Mouse (Mus musculus): Measurements from ENCODE around the gene Hebp1.

Hebp1 gene

DNA sequence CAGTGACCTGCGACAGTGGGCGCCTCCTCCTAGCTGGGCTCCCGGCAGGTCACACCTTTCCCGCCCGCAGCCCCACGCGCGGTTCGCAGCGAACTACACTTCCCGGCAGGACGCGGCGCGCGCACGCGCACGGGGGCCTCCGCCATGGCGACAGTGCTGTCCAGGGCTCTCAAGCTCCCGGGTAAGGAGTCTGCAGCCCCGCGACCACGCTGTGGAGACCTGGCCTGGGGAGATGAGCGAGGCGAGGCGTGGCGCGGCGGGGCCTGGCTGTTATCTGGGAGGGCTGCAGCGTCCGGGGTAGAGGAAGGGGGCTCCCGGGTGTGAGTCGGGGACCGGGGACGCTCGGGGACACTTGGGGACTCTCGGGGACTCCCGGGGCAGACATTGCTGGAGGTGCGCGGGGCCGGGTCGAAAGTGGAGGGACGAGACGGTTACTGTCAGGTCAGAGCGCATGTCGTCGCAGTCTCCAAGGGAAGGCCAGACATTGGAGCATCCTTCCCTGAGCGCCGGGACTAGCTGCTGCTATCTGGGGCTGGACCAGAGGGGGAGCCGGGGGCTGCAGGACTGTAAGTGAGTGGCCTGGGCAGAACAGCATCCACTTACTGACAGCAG is at the start of gene Hebp1, which contains the start of gene Fam234b:
Hebp1 (minus strand) TSS at position 102 of the 612 bp plus-strand sequence.
Fam234b (plus strand) TSS at position 57 of the 612 bp plus-strand sequence.
- peak; percentile 74 for DNase-seq (ENCODE audit: low read depth, low spot score)
- Histone ChIP-seq H3K36me3 (ENCODE audit: control insufficient read depth, insufficient read depth, low read length, poor library complexity, severe bottlenecking) (no peaks in the 10 kb centered on the region), H3K27me3 (ENCODE audit: control insufficient read depth, insufficient read depth, low read length, poor library complexity, severe bottlenecking) (no peaks in the 10 kb centered on the region)

DNA sequence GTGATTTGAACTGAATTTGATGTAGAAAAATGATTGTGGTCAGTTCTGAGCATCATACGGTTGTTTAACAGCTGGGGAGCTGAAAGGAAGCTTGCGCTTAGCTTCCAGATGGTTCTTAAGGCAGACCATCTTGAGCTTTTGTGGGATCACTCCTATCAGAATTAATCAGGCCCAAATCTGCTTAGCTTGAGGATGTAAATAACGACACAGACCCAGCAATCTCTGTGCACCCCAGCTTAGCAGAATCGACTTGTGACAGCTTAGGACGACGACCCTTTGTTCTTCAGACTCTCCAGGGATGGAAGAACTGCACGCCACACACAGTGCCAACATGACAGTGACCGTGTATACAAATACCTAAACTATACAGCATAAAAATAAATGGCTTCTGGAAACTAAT is 47.8 kb upstream of the Hebp1 start:
- no peaks in the 10 kb centered on the region for H3K36me3 ChIP-seq (ENCODE audit: control insufficient read depth, insufficient read depth, low read length, poor library complexity, severe bottlenecking)
- no peaks in the 10 kb centered on the region for H3K27me3 ChIP-seq (ENCODE audit: control insufficient read depth, insufficient read depth, low read length, poor library complexity, severe bottlenecking)
- no peak for DNase-seq (ENCODE audit: low read depth, low spot score)

DNA sequence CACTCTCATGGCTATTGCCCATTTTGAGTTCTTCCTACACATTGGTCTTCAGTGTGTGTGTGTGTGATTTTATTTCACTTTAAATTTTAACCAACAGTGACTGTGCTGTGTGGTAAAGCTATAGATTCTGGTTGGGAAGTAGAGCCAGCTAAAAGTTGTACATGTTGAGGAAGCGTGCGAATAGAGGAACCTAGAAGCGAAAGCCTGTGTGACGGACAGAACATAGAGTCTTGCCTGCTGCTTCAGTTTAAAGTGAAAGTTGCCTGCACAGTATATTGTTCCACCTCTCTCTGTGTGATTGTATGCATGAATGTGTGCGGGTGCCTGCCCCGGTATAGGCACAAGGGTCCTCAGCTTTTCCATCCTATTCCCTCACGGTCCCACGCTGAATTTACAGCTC is 42.5 kb upstream of the Hebp1 start:
- DNase-seq (ENCODE audit: low read depth, low spot score), result peak; percentile 17
- Histone ChIP-seq H3K27me3 (ENCODE audit: control insufficient read depth, insufficient read depth, low read length, poor library complexity, severe bottlenecking) (no peaks in the 10 kb centered on the region), H3K36me3 (ENCODE audit: control insufficient read depth, insufficient read depth, low read length, poor library complexity, severe bottlenecking) (no peaks in the 10 kb centered on the region)

DNA sequence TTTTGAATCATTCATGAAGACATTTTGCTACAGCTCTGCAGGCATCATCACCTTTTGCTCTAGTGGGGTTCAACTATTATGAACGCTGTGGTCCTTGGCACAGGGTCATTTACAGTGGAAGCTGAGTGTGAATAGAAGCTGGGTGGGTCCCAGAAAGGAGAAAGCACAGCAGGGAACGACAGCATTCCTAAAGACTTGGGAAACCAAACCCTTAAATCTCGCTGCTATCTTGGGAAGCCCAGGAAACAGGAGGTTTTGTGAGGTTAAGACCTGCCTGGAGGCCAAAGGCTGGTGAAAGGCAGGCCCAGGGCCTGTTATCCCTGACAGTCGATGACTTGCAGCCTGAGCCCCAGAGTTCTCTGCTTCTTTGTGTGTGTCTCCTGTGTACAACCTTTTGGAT is 40.4 kb upstream of the Hebp1 start:
- Histone ChIP-seq H3K36me3 (ENCODE audit: control insufficient read depth, insufficient read depth, low read length, poor library complexity, severe bottlenecking) (no peaks in the 10 kb centered on the region), H3K27me3 (ENCODE audit: control insufficient read depth, insufficient read depth, low read length, poor library complexity, severe bottlenecking) (no peaks in the 10 kb centered on the region)

DNA sequence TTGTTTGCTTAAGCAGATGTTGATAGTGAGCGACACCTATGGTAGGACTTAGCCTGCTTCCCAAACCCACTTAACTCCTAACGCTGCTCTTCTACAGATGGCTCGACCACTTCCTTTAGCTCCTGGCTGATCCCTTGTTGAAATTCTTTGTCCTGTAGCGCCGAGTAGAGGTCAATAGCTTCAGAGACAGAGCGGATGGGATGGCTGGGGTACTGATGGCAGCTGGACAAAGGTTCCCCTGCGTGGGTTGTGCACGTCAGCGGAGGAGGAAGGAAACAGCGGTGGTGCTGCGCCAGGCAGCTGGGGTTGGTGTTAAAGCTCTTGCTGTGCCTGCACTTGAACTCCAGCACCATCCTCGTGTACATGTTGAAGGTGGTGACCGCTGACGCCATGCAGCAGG is 39.5 kb upstream of the Hebp1 start:
- DNase-seq (ENCODE audit: low read depth, low spot score), result peak; percentile 30
- Histone ChIP-seq H3K36me3 (ENCODE audit: control insufficient read depth, insufficient read depth, low read length, poor library complexity, severe bottlenecking) (no peaks in the 10 kb centered on the region), H3K27me3 (ENCODE audit: control insufficient read depth, insufficient read depth, low read length, poor library complexity, severe bottlenecking) (no peaks in the 10 kb centered on the region)

More for the DNA sequence above, 40.4 kb upstream of the Hebp1 start:
- no peak for DNase-seq (ENCODE audit: low read depth, low spot score)

DNA sequence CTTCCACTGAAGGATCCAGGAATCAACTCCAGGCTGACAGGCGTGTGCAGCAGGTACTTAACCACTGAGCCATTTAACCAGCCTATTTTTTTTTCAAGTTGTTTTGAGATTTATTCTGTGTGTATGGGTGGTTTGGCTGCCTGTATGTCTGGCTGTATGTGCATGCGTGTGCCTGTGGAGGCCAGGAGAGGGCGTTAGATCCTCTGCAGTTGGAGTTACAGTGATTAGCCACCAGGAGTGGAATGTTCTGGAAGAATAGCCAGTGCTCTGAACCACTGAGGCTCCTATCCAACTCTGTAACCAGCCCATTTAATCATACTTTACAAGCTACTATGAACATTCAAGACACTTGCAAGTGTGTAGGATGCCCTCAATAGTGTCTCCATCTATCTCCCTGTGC is 38.8 kb upstream of the Hebp1 start:
- no peaks in the 10 kb centered on the region for H3K36me3 ChIP-seq (ENCODE audit: control insufficient read depth, insufficient read depth, low read length, poor library complexity, severe bottlenecking)
- DNase-seq (ENCODE audit: low read depth, low spot score), result no peak
- H3K27me3 ChIP-seq (ENCODE audit: control insufficient read depth, insufficient read depth, low read length, poor library complexity, severe bottlenecking), result no peaks in the 10 kb centered on the region

DNA sequence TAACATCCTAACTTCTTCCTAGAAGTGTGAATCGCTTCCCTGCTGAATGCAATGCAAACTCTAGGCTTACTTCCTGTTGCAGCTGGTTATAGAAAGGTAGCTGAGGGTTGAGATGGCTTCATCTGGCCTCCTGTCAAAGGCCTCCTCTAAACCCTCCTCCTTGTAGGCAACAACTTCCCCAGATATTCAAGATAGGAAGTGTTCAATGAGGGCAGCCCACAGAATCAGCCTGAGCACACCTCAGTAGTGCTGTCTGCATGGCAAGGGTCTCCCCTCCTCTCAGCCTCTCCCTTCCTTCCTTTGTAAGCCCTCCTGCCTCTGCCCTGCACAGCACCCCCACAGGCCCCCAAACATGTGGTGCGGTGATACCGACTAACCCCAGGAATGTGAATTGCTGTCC is 37.9 kb upstream of the Hebp1 start:
- H3K36me3 ChIP-seq (ENCODE audit: control insufficient read depth, insufficient read depth, low read length, poor library complexity, severe bottlenecking), result no peaks in the 10 kb centered on the region

DNA sequence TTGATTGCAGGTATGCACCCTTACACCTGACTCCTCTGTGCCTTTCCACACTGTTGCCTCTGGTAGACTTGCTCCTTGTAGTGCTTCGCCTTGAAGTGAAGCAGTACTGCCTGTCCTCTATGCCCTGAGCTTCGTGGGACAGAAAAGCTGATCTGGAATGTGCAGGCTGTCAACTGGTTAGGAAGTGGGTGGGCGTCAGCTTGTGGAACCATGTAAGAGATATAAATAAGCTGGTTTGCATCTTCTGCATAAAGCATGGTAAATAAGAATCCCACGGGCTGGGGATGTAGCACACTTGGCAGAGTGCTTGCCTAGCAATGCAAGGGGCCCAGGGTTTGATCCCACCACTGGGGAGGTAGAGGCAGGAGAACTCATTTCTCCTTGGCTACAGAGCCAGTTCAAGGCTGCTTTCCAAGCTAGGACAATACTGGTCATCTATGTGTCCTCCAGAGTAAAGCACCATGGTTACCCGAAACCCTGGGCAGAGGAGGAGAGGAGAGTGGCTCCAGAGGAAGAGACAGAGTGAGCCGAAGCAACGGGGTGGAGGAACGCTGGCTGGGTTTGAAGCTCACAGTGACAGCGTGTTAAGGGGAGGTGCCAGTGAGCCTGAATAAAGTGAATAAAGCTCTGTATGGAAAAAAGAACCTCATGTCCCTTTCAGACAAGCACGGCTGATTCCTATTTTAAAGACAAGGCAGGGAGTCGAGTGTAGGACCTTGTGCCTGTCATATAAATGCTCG is 34.8 kb upstream of the Hebp1 start:
- Histone ChIP-seq H3K27me3 (ENCODE audit: control insufficient read depth, insufficient read depth, low read length, poor library complexity, severe bottlenecking) (no peaks in the 10 kb centered on the region), H3K36me3 (ENCODE audit: control insufficient read depth, insufficient read depth, low read length, poor library complexity, severe bottlenecking) (no peaks in the 10 kb centered on the region)
- no peak for DNase-seq (ENCODE audit: low read depth, low spot score)

More for the DNA sequence above, 37.9 kb upstream of the Hebp1 start:
- no peaks in the 10 kb centered on the region for H3K27me3 ChIP-seq (ENCODE audit: control insufficient read depth, insufficient read depth, low read length, poor library complexity, severe bottlenecking)
- DNase-seq (ENCODE audit: low read depth, low spot score), result no peak

DNA sequence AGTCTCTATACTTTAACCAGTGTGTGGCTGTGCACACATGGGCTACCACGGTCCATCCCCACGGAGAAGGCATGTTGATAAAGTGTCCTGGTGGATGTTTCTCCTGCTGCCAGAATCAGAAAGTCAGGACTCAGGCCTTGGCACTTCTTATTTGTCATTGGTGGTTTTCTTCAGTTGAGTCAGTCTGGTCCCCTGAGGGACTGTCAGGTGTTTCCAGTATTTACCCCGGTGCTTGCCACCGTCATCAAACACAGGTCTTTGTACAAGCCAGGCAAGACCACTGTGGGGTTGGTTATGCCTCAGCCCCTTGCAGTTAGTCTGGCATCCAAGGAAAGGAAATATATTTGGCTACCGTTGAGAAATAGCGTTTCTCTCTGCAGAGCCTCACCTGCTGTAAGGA is 32.8 kb upstream of the Hebp1 start:
- peak; percentile 39 for DNase-seq (ENCODE audit: low read depth, low spot score)
- no peaks in the 10 kb centered on the region for H3K27me3 ChIP-seq (ENCODE audit: control insufficient read depth, insufficient read depth, low read length, poor library complexity, severe bottlenecking)
- H3K36me3 ChIP-seq (ENCODE audit: control insufficient read depth, insufficient read depth, low read length, poor library complexity, severe bottlenecking), result no peaks in the 10 kb centered on the region

DNA sequence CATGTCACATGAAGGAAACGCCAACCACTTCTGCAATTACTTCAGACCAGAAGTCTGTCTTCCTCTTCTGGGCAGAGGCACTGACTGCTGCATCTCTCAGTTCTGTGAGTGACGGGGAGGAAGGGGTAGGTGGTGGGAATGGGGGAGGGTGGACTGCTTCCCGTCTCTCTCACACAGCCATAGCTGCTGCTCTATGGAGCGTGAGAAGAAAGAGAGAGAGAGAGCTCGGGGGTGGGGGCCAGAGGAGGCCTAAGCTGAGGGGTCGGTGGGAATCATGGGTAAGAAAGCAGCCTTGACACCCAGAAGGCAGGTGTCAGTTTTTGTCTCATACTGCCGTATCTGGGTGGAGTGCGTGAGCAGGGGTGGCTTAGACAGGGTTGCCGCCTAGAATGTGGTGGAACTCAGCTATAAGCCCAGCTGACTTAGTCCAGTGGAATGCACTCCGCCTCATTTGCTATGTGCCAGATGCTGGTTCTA is 30.7 kb upstream of the Hebp1 start:
- H3K36me3 ChIP-seq (ENCODE audit: control insufficient read depth, insufficient read depth, low read length, poor library complexity, severe bottlenecking), result no peaks in the 10 kb centered on the region
- DNase-seq (ENCODE audit: low read depth, low spot score), result peak; percentile 56
- no peaks in the 10 kb centered on the region for H3K27me3 ChIP-seq (ENCODE audit: control insufficient read depth, insufficient read depth, low read length, poor library complexity, severe bottlenecking)

DNA sequence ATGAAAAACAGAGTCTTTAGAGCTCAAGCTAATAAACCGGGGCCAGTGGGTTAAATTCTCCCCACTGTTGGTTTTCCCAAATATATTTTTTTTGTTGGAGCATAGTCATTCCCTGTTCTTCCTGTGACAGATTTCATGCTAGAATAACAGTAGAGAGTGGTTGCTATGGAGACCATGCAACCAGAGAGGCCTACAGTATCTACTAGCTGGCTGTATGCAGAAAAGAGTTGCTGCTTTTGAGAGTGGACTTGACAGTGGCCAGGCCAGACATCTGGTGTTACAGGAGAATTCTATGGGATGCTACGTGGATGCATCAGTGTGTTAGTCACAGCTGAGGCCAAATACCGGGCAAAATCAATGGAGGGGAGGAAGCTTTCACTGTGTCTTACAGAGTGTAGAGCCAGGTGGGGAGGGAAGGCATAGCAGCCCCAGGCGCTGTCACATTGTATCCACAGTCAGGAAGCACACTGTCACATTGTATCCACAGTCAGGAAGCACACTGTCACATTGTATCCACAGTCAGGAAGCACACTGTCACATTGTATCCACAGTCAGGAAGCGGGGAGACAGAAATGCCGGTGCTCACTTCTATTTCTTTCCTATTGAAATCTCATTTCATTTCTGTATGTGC is 26.1 kb upstream of the Hebp1 start:
- H3K27me3 ChIP-seq (ENCODE audit: control insufficient read depth, insufficient read depth, low read length, poor library complexity, severe bottlenecking), result no peaks in the 10 kb centered on the region
- DNase-seq (ENCODE audit: low read depth, low spot score), result no peak

DNA sequence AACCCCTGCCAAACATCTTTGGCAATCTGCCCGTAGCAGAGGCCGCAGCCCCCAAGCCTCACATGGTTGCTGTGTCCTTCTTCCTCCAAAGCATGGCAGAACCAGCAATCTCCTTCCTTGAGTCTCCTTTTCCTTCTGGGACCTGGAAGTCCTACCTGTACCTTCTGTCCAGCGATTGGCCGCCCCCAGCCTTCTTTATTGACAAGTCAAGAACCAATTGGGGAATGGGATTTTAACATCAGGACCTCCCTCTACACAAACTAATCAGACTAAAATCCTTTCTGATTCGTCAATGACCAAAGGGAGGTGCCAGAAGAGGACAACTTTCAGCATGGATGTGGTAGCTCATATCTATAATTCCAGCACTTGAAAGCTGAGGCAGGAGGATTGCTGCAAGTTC is 22.1 kb upstream of the Hebp1 start:
- DNase-seq (ENCODE audit: low read depth, low spot score), result no peak
- no peaks in the 10 kb centered on the region for H3K27me3 ChIP-seq (ENCODE audit: control insufficient read depth, insufficient read depth, low read length, poor library complexity, severe bottlenecking)
- H3K36me3 ChIP-seq (ENCODE audit: control insufficient read depth, insufficient read depth, low read length, poor library complexity, severe bottlenecking), result no peaks in the 10 kb centered on the region

More for the DNA sequence above, 26.1 kb upstream of the Hebp1 start:
- no peaks in the 10 kb centered on the region for H3K36me3 ChIP-seq (ENCODE audit: control insufficient read depth, insufficient read depth, low read length, poor library complexity, severe bottlenecking)

DNA sequence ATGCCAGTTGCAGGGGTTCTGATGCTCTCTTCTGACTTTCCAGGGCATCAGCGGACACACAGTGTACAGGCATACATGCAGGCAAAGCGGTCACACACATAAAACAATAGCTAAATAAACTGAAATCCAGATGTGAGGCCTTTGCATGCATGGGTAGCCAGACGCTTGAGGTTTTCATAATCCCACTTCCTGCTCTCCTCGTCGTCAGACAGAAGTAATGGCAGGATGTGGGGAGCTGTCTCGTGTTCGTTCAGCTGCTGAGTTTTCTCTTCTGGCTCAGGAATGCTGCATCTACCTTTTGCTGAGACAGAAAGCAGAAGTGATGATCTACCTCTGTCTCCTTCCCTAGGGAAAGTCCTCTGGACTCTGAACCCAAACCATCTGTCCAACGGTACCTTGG is 20.5 kb upstream of the Hebp1 start:
- Histone ChIP-seq H3K36me3 (ENCODE audit: control insufficient read depth, insufficient read depth, low read length, poor library complexity, severe bottlenecking) (no peaks in the 10 kb centered on the region), H3K27me3 (ENCODE audit: control insufficient read depth, insufficient read depth, low read length, poor library complexity, severe bottlenecking) (no peaks in the 10 kb centered on the region)
- DNase-seq (ENCODE audit: low read depth, low spot score), result peak; percentile 34

DNA sequence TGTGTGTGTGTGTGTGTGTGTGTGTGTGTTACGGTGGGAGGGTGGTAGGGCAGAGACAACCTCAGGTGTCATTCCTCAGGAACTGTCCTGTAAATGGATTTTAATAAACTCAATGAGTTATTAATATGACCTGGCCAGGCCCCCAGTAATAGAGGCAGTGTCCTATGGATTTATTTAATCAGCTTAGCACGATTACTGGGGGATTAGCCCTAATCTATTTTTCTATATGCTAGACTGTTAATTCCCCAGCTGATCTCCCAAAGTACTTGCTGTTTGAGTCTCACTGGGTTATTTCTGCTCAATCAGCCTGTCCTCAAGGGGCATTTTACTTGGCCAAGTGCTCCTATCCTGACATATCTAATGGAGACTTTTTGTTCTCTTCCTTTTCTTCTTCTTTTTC is 14.8 kb upstream of the Hebp1 start:
- no peaks in the 10 kb centered on the region for H3K27me3 ChIP-seq (ENCODE audit: control insufficient read depth, insufficient read depth, low read length, poor library complexity, severe bottlenecking)
- no peaks in the 10 kb centered on the region for H3K36me3 ChIP-seq (ENCODE audit: control insufficient read depth, insufficient read depth, low read length, poor library complexity, severe bottlenecking)
- DNase-seq (ENCODE audit: low read depth, low spot score), result no peak

DNA sequence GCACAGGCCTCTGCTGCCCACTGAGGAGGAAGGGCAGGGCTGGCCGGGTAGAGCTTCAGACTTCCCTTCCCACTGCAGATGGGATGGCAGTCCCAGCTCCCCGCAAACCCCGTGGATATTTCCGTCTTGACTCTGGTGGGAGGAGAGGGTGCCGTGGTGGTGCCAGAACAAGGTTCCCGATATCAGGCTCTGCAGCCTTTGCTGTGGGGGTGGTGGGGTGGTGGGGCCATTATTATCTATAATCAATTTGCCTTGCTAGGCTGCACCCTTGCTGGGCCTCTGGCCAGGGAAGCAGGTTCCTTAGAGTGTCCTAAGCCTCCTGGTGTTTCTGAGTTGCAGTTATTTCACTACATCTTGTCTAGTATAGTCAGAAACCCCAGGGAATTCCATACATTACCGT is 13.3 kb upstream of the Hebp1 start:
- Histone ChIP-seq H3K36me3 (ENCODE audit: control insufficient read depth, insufficient read depth, low read length, poor library complexity, severe bottlenecking) (no peaks in the 10 kb centered on the region), H3K27me3 (ENCODE audit: control insufficient read depth, insufficient read depth, low read length, poor library complexity, severe bottlenecking) (no peaks in the 10 kb centered on the region)
- no peak for DNase-seq (ENCODE audit: low read depth, low spot score)
